Mouse (Mus musculus) embryonic stem cell, embryonic (primary cell): ENCODE measurements at regions not wholly inside any gene's neighbourhood (a gene's known extent, or its start where the extent isn't known, plus 50 kb on each side); places are given as distances from the start of the nearest gene placed in this dataset.

Source experiments
- CTCF ChIA-PET, 4 experiments: fragments of 300-600 bp in 2 of 4; fragments of 350-600 bp in 2 of 4; sonication (Branson Sonifier 250); formaldehyde crosslinking; loops; one replicate each; lab custom pipeline; 2022; ENCODE audit warnings: inconsistent platforms in 2 of 4; lab: Charles Lee
- POLR2A ChIA-PET, 4 experiments: fragments of 300-600 bp in 2 of 4; fragments of 350-600 bp in 2 of 4; sonication (Branson Sonifier 250); formaldehyde crosslinking; loops; one replicate each; lab custom pipeline; 2022; ENCODE audit warnings: antibody characterized with exemption in 4 of 4, inconsistent platforms in 1 of 4; lab: Charles Lee

DNA sequence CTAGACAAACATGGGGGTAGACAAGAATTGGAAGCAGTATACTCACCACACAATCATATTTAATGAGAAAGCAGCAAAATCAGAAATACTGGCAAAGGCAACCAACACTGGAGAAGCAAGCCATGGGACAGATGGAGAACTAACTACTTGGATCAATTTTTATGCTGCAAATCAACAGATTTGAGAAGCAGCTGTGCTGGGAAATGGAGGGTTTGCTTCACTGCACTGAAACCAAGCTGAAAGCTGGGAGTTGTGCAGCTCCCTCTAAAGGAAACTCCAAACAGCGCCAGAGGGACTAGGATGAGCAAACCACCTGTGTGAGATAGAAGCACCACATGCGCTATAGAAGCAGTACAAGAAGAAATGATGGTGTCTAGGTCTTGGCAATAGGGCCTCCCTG, 1246.0 kb downstream of the Lrfn5 start:
- ChIA-PET POLR2A (interaction anchor here in 1 of 4 experiments (0.7 kb wide), 1 partner anchor 1258 kb away, joined by 4 read pairs; no protein-coding TSS in a partner anchor), CTCF (no interaction called here)

GRCm38 (mm10) chr12:62769895-62770294, 1246.9 kb downstream of the Lrfn5 start:
- ChIA-PET CTCF (no interaction called here), POLR2A (no interaction called here)

- POLR2A ChIA-PET = no interaction called here
- CTCF ChIA-PET = no interaction called here
These were observed 1253.0 kb downstream of the Lrfn5 start for GRCm38 (mm10) chr12:62775974-62776373.

DNA sequence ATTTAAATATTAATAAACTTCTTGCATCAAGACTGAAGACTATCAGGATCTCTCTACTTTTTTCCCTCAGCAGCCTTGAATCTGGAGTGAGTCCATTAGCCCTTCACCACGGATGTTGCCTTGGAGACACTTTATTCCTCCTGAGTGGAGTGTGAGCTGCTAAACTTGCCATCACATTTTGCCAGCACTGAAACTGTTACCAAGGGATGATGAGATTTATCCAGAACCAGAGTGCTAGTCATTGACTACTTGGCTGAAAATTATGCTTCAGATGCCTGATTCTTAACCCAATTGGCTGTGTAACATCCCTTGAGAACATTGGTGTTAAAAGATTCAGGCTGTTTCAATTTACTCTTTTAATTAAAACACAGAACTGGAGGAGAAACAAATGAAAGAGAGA, 1289.8 kb downstream of the Lrfn5 start:
- ChIA-PET POLR2A (no interaction called here), CTCF (no interaction called here)
